Mouse (Mus musculus): ENCODE results near the gene St13.
A peak's percentile ranks its signal among the peaks of the same experiment; 100 is the strongest.
"Not testable (repeated sequence)": the region's sequence is repeated elsewhere in the genome, so short reads cannot be mapped to it uniquely, and the experiment has no call there.

Gene St13

DNA sequence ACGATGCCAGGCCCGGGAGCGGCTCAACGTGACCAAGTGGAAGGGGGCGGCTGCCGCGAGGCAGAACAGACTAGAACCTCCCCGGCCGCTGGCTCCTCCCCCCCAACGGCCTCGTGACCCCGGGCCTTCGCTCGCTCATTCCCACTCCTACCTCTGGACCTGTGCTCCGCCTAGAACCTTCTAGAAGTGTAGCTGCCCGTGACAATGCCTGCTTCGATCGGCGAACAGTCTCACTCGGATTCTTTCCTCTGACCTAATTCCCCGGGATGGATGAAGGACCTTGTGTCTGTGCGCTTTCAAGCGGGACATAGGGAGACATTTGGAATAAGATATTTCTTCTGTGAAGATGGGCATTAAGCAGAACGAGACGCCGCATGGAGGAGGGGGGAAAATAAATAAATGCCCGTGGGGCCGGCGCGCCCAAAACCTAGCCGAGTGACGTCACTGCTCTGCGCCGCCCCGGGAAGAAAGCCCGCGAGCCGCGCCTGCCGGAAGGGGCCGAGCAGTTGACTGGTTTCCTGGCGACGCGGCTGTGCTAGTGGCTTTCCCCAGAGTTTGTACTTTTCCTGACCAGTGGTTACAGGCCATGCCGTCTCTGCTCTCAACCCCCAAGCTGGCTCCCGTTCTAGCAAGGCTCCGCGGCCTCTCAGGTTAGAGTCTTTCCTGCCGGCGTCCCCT lies at the start of gene St13, which contains the start of gene Xpnpep3:
Gene St13, minus strand, starts transcription at position 440 of the 678 bp plus-strand sequence.
Gene Xpnpep3, plus strand, starts transcription at position 501 of the 678 bp plus-strand sequence.
- DNase-seq = peak; percentile 96

DNA sequence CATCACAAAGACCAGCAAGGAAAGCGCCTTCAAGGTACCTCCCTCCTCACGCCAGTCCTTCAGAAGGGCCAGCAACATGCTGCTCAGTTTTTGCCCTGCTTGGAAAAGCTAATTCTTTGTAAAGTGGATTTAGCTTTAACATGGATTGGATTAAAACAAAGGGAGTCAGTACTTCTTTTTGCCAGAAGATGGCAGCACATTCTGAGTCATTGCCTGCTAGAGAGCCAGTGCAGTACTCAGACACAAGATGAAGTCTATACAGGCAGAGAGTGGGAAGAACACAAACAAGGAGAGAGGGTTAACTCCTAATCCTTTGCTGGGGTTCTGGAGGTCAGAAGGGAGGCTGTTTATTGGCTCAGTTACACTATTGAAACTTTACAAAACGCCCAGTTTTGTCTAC lies 48.6 kb upstream of the St13 start:
- peak; percentile 71 for DNase-seq

DNA sequence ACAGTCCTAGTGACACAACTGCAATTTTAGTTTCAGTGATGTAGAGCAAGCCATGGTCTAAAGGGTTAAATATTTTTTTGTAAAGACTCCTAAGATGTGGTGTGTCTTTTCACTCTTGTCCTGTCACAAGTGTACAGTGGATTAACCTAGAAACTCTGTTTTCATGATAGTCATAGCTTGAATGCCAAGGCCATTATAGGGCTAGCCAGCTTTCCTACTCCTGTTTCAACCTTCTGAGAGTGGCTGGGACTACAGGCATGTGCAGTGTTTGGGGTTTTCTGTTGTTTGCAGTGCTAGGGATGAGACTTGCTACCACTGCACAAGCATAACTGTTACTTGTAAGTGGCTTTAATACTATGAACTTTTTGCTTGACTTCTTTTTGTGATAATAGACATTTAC lies 39.4 kb upstream of the St13 start:
- no peak for DNase-seq

DNA sequence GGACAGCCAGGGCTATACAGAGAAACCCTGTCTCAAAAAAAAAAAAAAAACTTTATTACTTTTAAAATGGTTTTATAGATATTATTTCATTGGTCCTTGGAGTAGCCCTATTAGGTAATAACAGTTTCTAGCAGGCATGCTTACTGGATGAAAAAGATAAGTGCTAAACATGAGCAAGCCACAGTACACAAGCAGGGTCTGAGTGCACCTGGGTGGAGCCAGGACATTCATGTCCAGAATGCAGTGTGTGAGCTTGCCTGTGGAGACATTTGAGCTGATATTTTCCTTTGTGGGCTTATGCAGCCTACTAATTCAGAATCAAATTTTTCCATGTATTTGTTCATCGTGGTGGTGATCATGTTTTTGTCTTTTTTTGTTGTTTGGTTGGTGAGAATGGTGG lies 38.5 kb upstream of the St13 start:
- DNase-seq = no peak

DNA sequence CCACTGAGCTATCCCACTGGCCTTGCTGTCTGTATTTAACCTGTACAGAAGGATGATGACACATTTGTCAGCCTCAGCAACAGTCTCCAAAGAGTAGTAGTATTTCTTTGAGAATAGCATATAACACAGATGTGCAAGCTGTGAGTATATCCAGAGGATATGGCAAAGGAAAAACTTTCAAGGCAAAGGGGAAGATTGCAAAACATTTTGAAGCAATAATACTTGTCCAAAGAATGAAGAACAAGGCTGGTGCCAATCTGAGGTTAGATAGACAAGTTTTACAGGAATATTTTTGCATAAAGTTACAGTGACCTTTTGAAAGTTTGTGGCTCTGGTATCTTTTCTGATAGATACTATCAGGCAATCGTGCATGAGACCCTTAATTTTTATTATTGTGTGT lies 31.3 kb upstream of the St13 start:
- DNase-seq = no peak

DNA sequence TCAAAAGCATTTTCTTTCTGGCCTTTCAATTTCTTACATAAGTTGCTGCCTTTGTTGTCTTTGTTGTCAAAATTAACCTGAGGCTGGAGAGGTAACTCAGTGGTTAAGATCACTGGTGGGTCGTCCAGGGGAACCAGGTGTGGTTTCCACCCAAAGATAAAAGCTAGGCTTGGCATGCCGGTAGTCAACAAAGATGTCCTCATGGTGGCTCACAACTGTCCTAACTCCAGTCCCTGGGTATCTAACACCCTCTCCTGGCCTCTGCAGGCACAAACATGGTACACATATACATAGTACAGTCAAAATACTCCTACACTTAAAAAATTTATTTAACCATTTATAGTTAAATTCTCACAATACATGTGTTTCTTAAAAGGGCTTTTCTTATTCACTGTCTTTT lies 28.1 kb upstream of the St13 start:
- no peak for DNase-seq

DNA sequence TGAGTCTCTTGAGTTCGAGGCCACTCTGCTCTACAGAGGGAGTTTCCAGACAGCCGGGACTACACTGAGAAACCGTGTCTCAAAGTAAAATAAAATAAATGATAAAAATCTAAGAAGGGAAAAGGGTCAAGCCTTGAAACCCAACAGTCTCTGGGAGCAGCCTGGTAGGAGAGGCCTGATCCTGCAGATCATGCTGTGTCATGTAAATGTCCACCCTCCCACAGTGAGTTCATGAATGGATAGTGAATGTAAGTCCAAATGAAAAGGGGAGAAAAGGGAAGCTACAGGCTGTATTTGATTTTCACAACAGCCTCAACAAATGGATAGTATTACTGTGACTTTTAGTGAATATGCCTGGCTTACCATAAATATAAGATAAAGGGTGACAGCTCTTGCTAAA lies 25.4 kb upstream of the St13 start:
- no peak for DNase-seq

DNA sequence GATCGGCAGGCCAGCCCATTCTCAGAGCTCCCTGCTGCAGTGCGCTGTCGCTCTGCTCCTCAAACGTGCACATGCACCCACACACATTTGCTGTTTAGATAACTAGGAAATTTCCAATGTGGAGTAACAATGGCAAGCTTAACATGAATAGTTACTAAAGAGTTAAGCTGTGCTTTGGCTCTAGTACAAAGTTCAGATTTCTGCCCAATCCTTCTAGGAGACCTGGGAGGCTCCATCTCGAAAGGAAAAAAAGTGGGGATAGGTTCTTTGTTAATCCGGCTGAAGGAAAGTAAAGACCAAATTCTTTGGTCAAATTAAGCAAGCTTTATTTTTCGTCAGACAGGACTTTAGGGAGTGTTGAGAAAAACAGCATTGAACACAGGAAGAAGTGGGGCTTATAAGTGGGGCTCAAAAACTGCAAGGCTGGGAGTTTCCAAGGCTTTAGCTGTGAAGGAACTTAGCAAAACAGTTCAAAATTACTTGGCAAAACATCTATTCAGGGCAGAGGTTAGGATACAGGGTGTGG lies 22.3 kb upstream of the St13 start:
- no peak for DNase-seq

DNA sequence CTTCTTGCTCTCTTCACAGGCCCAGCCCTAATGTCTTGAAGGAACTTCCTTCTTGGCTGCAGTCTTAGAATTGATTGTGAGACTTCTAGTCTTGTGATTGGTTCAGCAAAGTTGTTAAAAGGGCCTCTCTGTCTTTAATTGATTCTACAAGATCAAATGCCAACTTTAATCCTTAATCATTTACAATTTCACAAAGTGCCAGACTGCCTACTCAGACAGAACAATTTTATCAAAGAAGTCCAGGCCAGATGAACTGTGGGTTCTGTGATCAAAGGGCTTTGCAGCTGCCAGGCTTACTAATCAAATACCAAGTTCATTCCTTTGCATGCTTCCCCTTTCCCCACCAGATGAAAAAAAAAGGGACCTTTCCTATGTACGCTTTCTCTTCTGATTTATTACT lies 21.6 kb upstream of the St13 start:
- DNase-seq = no peak

DNA sequence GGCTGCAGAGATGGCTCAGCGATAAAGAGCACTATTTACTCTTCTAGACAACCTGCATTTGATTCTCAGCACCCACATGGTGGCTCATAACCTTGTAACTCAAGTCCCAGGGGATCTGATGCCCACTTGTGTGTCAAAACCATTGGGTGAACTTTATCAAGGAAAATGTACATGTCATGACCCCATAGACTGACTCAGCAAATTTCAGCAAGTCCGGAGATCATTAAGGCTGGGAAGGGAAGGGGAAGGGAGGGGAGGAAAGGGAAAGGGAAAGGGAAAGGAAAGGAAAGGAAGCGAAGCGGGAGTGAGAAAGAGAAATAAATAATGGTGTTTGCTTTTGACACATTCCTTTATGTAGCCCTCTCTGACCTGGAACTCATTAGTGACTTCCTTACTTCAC lies 18.2 kb upstream of the St13 start:
- DNase-seq = no peak

DNA sequence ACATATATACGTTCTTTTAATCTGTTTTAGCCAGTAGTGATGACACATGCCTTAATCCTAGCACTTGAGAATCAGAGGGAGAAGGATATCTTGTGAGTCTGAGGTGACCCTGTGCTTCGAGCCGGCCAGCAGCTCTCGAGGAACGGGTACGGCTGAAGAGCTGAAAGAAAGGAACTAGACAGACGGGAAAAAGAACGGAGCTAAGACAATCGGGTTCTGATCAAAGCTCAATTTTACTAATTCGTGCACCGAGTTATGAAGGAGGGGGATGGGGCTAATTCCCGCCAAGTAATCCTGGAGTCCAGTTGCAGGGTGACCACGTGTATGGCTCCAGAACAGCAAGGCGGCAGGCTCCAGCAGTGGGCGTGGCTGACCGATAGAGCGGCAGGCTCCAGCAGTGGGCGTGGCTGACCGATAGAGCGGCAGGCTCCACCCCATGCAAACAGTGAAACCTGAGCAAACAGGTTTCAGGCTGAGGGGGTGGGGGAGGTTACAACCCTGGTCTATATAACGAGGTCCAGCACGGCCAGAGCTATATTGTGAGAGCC lies 17.0 kb upstream of the St13 start:
- not testable (repeated sequence) for DNase-seq

DNA sequence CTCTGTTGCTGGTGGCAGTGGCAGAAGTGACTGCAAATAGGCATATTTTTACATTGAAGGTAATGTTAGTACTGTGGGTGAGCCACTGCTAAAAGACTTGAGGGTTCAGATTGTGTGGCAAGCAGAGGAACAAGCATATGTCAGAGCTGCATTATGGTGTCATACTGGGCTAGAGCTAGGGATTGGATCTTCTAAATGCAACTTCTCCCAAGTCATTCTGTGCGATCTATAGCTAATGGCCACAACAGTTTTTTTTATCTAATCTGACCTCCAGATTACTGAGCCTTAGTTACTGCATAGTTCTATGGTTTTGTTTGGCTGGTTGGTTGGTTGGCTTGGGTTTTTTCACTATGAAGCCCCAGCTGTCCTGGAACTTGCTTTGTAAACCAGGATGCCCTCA lies 8.3 kb upstream of the St13 start, which contains the start of gene Dnajb7:
Gene Dnajb7, minus strand, starts transcription at position 101 of the 400 bp plus-strand sequence.
- no peak for DNase-seq

DNA sequence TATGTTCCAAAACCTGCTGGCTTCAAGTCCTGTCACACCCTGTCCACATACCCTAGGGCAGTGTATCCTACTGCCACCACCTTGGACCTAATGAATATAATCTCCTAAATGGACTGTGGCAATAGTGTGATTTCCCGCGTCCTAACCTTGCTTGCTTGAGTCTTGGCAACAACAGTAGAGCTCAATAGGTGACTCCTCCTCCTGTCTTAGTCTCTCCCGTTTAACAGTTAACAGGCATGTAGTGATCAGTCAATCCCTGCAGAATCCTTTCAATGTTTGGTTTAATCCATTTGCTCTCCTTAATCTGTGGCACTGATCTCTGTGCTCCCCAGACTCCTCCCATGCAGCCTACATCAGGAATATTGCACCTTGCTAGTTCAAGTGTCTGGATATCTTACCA lies 5.1 kb upstream of the St13 start:
- DNase-seq = no peak

DNA sequence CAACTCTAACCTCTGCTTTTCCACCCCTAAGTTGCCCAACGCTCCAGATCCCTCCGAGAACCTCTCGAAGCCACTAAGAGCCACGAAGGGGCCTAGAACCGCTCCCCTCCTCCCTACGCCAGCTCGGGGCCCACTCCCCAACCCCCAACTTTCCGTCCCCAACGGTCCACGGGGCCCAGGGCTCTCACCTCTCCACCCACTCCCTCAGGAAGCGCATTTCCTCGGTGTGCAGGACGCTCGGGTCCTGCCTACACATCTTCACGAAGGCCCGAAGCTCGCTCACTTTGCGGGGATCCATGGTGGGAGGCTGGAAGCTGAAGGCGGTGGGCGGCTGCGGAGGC lies 610 bp downstream of the St13 start:
- DNase-seq = no peak

DNA sequence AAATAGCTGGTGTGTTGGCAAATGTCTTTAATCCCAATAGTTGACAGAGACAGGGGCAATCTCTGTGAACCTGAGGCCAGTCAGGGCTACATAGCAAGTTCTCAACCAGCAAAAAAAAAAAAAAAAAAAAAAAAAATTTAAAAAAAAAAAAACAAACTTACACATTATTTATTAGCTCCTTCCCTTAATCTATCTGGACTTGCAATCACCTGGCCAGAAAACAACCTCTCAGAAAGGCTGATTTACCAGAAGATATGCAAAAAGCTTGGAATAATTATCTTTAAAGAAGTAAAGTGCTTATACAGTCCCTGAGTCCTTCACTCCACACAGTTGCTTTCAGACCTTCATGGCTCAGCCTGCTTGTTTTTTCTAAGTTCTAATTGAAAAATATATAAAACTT lies 1.7 kb downstream of the St13 start:
- DNase-seq = no peak

DNA sequence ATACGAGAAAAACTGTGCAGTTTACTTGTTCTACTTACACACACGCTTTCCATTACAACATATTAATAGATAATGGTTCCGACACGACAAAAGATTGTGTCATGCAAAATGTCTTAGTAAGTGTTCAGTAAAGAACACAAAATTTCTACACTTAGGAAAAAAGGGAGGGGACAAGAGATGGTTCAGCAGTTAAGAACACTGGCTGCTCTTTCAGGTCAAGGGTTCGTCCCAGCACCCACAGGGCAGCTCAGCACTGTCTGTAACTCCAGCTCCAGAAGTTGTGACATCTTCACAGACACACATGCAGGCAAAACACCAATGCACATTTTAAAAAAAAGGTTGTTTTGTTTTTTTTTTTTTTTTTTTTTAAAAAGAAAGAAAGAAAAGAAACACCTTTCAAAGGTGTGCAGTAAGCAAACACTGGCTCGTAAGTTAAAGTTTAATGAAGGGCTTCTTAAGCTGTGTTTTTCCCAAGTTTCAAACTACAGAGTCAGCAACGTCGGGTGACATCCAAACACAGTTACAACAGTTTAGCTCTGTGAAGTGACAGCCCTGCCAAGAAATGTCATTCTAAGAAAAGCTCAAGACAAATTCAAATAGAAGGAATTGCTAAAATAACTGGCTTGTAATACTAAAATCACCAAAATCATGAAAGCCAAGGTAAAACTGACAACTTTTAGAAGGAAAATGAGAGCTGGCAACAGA lies 5.5 kb downstream of the St13 start:
- DNase-seq = no peak

DNA sequence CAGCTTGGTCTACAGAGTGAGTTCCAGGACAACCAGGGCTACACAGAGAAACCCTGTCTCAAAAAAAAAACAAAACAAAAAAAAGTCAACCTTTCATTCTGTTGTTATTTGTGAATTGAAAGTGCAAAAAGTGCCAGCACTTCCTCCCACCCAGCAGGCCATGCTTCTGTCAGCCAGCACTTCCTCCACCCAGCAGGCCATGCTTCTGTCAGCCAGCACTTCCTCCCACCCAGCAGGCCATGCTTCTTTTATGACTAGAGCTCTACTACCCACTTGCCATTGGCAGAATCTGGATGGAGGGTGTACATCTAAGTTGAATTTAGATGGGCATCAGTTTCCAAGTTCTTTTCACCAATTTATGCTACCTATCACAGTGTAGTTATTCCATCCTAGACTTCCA lies 6.9 kb downstream of the St13 start:
- peak; percentile 72 for DNase-seq

DNA sequence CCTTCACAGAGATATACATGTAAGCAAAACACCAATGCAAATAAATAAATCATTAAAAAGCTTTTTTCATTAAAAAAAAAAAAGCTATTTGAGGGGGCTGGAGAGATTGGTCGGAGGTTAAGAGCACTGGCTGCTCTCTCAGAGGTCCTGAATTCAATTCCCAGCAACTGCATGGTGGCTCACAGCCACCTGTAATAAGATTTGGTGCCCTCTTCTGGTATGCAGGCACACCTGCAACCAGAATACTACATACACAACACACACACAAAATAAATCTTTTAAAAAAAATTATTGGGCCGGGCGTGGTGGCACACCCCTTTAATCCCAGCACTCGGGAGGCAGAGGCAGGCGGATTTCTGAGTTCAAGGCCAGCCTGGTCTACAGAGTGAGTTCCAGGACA lies 13.6 kb downstream of the St13 start:
- DNase-seq = no peak

DNA sequence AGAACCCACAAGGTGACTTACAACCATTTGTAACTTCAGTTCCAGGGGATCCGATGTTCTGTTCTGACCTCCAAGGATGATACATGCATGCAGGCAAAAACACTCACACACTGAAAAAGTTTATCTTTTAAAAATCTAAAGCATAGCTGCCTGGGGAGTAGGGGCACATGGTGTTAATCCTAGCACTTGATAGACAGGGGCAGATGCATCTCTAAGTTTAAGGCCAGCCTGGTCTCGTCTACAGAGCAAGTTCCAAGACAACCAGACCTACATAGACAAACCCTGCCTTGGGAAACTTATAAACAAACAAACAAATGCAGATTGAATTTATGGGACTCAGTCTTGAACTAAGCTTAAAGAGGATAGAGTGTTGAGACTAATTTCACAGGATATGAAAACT lies 21.0 kb downstream of the St13 start:
- DNase-seq = no peak

DNA sequence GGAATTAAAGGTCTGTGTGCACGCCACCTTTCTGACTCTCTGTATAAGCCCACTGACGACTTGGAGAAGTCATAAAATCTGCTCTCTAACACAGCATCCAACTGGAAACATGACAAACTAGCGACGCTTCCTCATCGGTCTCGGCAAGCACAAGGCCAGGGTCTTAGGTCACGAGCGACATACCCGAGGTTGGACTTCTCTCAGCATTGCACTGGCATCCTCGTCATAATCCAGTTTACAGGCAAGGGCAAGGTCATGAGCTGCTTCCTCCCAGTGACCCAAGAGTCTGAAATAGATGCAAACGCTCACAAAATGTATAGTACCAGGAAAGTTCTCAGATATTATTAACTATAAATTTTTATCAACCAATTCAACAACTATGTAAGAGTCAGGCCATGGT lies 25.3 kb downstream of the St13 start:
- no peak for DNase-seq

DNA sequence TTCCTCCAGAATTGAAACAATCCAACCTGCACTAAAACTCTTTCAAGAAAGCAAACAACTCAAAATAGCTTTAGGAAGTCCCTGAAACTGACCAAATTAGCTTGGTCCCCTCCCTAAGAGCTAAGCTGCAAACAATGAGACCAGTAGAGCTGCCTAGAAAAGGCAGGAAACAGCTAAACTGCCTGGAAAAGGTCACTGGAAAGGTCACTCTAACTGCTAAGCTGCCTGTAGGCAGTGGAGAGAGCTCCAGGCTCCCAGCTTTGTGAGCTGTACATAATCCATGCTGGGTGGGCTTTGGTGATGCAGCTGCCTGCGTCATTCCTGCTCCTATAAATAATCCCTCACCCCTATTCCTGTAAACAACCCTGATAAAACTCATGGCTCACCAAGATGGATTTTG lies 29.5 kb downstream of the St13 start:
- DNase-seq = no peak

DNA sequence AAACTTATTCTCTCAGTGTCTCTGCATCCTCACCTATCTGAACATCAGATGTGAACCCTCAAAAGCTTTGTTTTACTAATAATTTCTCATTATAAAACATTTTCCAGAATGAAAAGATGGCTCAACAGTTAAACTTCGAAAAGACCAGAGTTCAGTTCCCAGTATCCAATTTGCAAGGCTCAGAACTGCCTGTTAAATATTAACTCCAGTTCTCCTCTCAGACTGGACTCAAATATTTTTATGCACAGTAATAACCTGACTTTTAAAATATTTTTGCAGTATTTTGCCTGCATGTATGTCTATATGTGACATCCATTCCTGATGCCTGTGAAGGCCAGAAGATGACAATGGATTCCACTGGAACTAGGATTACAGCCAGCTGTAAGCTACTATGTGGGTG lies 31.3 kb downstream of the St13 start:
- DNase-seq = no peak

DNA sequence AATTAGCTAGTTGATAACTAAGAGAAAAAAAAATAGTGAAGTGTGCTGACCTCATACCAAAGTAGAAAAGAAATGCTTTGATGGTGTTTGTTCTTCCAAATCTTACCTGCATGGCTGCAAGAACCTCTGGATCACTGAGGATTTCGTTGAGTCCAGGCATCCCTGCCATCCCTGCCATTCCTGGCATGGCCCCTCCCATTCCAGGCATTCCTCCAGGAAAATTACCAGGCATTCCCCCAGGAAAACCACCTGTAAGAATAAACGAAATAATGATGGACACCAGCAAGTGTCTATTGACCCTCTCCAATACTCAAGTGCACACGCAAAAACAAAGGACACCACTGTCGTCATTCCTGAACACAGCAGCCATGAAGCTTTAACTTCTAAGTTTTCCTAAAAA lies 33.6 kb downstream of the St13 start:
- DNase-seq = no peak

DNA sequence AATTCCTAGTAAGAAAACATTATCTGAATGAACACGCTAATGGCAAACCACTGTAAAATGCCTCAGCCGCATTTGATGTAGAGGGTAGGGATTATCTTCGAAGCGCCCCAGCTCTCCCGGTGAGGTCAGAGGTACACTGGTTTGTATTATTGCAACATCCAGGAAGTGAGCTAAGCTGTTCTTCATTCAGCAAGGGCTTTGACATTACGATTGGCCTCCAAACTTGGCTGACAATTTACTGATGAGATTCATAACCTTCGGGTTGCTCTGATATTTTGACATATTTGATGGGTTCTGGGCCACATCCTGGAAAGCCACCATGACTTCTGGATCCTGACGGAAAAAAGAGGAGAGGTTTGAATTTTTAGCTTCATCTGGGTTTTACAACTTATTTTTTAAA lies 34.6 kb downstream of the St13 start:
- DNase-seq = no peak
